9 mouse cellular contexts compared by ENCODE assay signal in the genomic region with DNA sequence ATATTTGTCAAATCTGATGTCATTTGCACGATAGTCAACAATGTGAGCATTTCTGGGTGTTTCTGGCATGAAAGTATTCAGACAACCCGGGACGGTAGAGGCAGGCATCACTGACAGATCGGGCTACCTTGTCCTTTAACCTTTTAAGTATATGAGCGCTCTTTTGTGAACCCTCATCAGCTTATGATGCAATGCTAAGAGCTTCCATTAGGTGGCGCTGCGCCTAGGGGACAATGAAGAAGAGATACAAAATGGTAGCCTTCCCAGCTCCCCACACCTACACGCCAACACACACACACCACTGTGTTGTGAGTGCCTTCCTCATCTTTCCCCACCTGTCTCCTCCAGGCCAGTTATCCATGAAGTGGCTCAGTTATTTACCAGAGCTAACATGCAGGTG.
DNase-seq lines count a peak whose midpoint lies in the region; ATAC-seq and TF ChIP-seq lines count a peak whose summit lies in the region.
"Had no signal": no experiment of that assay in that cellular context is flagged by ENCODE, and none has a peak within 500 bp of the region (broad histone marks: within the 10 kb centered on the region; RNA-seq: fewer than 3 reads in every experiment).

No protein-coding gene starts in this region.

- TF ChIP-seq EP300 in lung, postnatal 0 days (IDR thresholded peaks at IDR 0.05) = no peak

- no peaks in the 10 kb centered on the region for H3K36me3 ChIP-seq in lung, postnatal 0 days (ENCODE audit: insufficient read depth, low read length)
- H3K36me3 ChIP-seq in testis, adult 2 months (ENCODE audit: control insufficient read depth, insufficient read depth, low read length) = no peaks in the 10 kb centered on the region

- no peak overlapping the region for H3K4me3 ChIP-seq in lung, postnatal 0 days (ENCODE audit: low read depth, low read length)
- no peak overlapping the region for H3K4me3 ChIP-seq in testis, adult 2 months (ENCODE audit: control insufficient read depth, low read depth, low read length)
- H3K4me3 ChIP-seq: neural tube, embryonic 15.5 days had no signal

- TF ChIP-seq POLR2A in brain, embryonic 14.5 days (IDR thresholded peaks at IDR 0.05; ENCODE audit: borderline replicate concordance, extremely low read depth, insufficient read depth, insufficient read length, poor library complexity, severe bottlenecking) = no peak
- TF ChIP-seq POLR2A in testis, adult 2 months (IDR thresholded peaks at IDR 0.05; ENCODE audit: control insufficient read depth, low read depth, low read length) = no peak

- H3K9me3 ChIP-seq in lung, postnatal 0 days (ENCODE audit: low read length) = no peaks in the 10 kb centered on the region
- H3K9me3 ChIP-seq: neural tube, embryonic 15.5 days had no signal

- ATAC-seq in lung, postnatal 0 days = no peak

- peak; percentile 52 for TF ChIP-seq CTCF in lung, postnatal 0 days (IDR thresholded peaks at IDR 0.05)
- TF ChIP-seq CTCF in brain, embryonic 14.5 days (IDR thresholded peaks at IDR 0.05; ENCODE audit: borderline replicate concordance, extremely low read depth, insufficient read depth, insufficient read length) = peak; percentile 41; the same call in 1 of the 2 replicates
- TF ChIP-seq CTCF in testis, adult 2 months (IDR thresholded peaks at IDR 0.05; ENCODE audit: control insufficient read depth, insufficient read depth, insufficient replicate concordance, low read depth, low read length) = peak; percentile 63; the same call in 1 of the 2 replicates

- WGBS in lung, postnatal 0 days = 55% methylated on average over 8 of the region's 8 CpGs

- H3K27ac ChIP-seq in lung, postnatal 0 days (ENCODE audit: low read length) = no peak overlapping the region
- H3K27ac ChIP-seq in testis, adult 2 months (ENCODE audit: control insufficient read depth, insufficient read depth, low read depth, low read length) = no peak overlapping the region
- H3K27ac ChIP-seq: neural tube, embryonic 15.5 days had no signal

- H3K4me1 ChIP-seq in lung, postnatal 0 days (ENCODE audit: insufficient read depth, low read depth, low read length) = no peaks in the 10 kb centered on the region
- no peaks in the 10 kb centered on the region; the same call in 1 of the 2 replicates for H3K4me1 ChIP-seq in testis, adult 2 months (ENCODE audit: control insufficient read depth, insufficient read depth, low read length)

- no peak overlapping the region for H3K4me2 ChIP-seq in lung, postnatal 0 days (replicated peaks; ENCODE audit: low read depth, low read length)
- H3K4me2 ChIP-seq: neural tube, embryonic 15.5 days had no signal

- H3K9ac ChIP-seq in lung, postnatal 0 days (replicated peaks; ENCODE audit: low read depth) = no peak overlapping the region
- H3K9ac ChIP-seq: neural tube, embryonic 15.5 days had no signal

- H3K27me3 ChIP-seq in lung, postnatal 0 days (replicated peaks; ENCODE audit: insufficient read depth, low read length) = no peaks in the 10 kb centered on the region
- no peaks in the 10 kb centered on the region for H3K27me3 ChIP-seq in testis, adult 2 months (ENCODE audit: control insufficient read depth, insufficient read depth, low read length)
- H3K27me3 ChIP-seq: neural tube, embryonic 15.5 days had no signal

- peak; percentile 65 for DNase-seq in heart, adult 11 months
- no peak for DNase-seq in heart, adult 9 months (ENCODE audit: low spot score in 2 of 2)
- DNase-seq in lung, postnatal 0 days (ENCODE audit: low spot score) = no peak
- no peak for DNase-seq in lung, postnatal 25 days (ENCODE audit: low spot score)
- DNase-seq in brain, embryonic 14.5 days (ENCODE audit: low read depth) = no peak
- no peak for DNase-seq in spleen, postnatal 14 days (ENCODE audit: low spot score in 2 of 2)
- no peak for DNase-seq in spleen, postnatal 36 days (ENCODE audit: low spot score in 2 of 2)
